Mouse (Mus musculus) small intestine, adult 2 months (tissue): Measurements from ENCODE around the gene Wwtr1. TPM values are rescaled to one million over a fixed set of nuclear protein-coding genes. Genes with fewer than 3 reads are reported as not detected.

Experiments
- H3K27ac ChIP-seq: fragments of 200-500 bp; 2 replicates; pipeline ENCODE4 v1.5.1; 2012; ENCODE audit warnings: low read depth, low read length, control low read depth, inconsistent platforms; ENCODE audit not compliant: insufficient read depth
- H3K27me3 ChIP-seq: fragments of 200-500 bp; 2 replicates; pipeline ENCODE4 v1.6.1; 2012; ENCODE audit warnings: mild to moderate bottlenecking, moderate library complexity, low read length, inconsistent platforms; ENCODE audit not compliant: control insufficient read depth, insufficient read depth
- H3K36me3 ChIP-seq: fragments of 200-500 bp; 2 replicates; pipeline ENCODE4 v1.6.1; 2012; ENCODE audit warnings: mild to moderate bottlenecking, low read length, control low read depth, inconsistent platforms; ENCODE audit not compliant: control insufficient read depth, insufficient read depth
- H3K4me1 ChIP-seq: fragments of 200-500 bp; 2 replicates; pipeline ENCODE4 v1.6.1; 2012; ENCODE audit warnings: low read length, inconsistent platforms, mixed read lengths; ENCODE audit not compliant: control insufficient read depth, insufficient read depth, insufficient read length
- H3K4me3 ChIP-seq: fragments of 200-500 bp; 2 replicates; pipeline ENCODE4 v1.5.1; 2012; ENCODE audit warnings: low read depth, mild to moderate bottlenecking, control low read depth, inconsistent platforms, low read length, moderate library complexity
- CTCF ChIP-seq: fragments of 200-500 bp; IDR thresholded peaks from 2 replicates; pipeline ENCODE4 v1.5.1; 2012; ENCODE audit warnings: low read depth, mild to moderate bottlenecking, control low read depth, inconsistent platforms, low read length, moderate library complexity, mixed read lengths; ENCODE audit not compliant: insufficient replicate concordance, insufficient read length; ENCODE audit errors: extremely low read depth
- POLR2A ChIP-seq: fragments of 200-500 bp; IDR thresholded peaks from 2 replicates; pipeline ENCODE4 v1.6.1; 2012; ENCODE audit warnings: low read depth, mild to moderate bottlenecking, control low read depth, inconsistent platforms, low read length, moderate library complexity
- WGBS: fragments of 180-500 bp; shearing (Covaris S2); methylation state at CpG from one replicate; pipeline ENCODE4 v1.1.7; 2018; 5-methylcytosine and 5-hydroxymethylcytosine counted together
- polyA plus RNA-seq: library from polyadenylated mRNA; depleted of rRNA; stranded (reverse); fragments of >200 nt; gene quantifications from 2 replicates; pipeline ENCODE4 v1.2.3, GENCODE M21; 2012

The Wwtr1 gene
- polyA plus RNA-seq, 1 experiment: 5.4 TPM

GRCm38 (mm10) chr3:57557408-57557807, 18.3 kb downstream of the Wwtr1 start:
- Histone ChIP-seq H3K36me3 (no peaks in the 10 kb centered on the region), H3K4me1 (no peaks in the 10 kb centered on the region), H3K27me3 (no peaks in the 10 kb centered on the region), H3K27ac (no peak overlapping the region), H3K4me3 (no peak overlapping the region)
- 83% methylated on average over 4 of the region's 4 CpGs for WGBS
- TF ChIP-seq CTCF (no peak), POLR2A (no peak)

- WGBS: 48% methylated on average over 3 of the region's 3 CpGs
- H3K4me1 ChIP-seq: no peaks in the 10 kb centered on the region
- H3K27me3 ChIP-seq: no peaks in the 10 kb centered on the region
- no peak overlapping the region for H3K27ac ChIP-seq
- TF ChIP-seq POLR2A (no peak), CTCF (no peak)
- H3K4me3 ChIP-seq: no peak overlapping the region
- no peaks in the 10 kb centered on the region for H3K36me3 ChIP-seq
Observed at GRCm38 (mm10) chr3:57555560-57555959, 20.1 kb downstream of the Wwtr1 start.

GRCm38 (mm10) chr3:57554890-57555239, 20.8 kb downstream of the Wwtr1 start:
- H3K4me3 ChIP-seq: no peak overlapping the region
- TF ChIP-seq CTCF (no peak), POLR2A (no peak)
- WGBS: 56% methylated on average over 3 of the region's 3 CpGs
- no peaks in the 10 kb centered on the region for H3K4me1 ChIP-seq
- H3K36me3 ChIP-seq: no peaks in the 10 kb centered on the region
- no peak overlapping the region for H3K27ac ChIP-seq
- no peaks in the 10 kb centered on the region for H3K27me3 ChIP-seq

- Histone ChIP-seq H3K36me3 (no peaks in the 10 kb centered on the region), H3K27me3 (no peaks in the 10 kb centered on the region), H3K4me1 (no peaks in the 10 kb centered on the region), H3K4me3 (no peak overlapping the region), H3K27ac (no peak overlapping the region)
- 83% methylated on average over 10 of the region's 10 CpGs for WGBS
- TF ChIP-seq POLR2A (no peak), CTCF (no peak)
Observed at GRCm38 (mm10) chr3:57554124-57554889, 21.4 kb downstream of the Wwtr1 start.

GRCm38 (mm10) chr3:57553108-57553507, 22.6 kb downstream of the Wwtr1 start:
- no peak overlapping the region for H3K4me3 ChIP-seq
- no peaks in the 10 kb centered on the region for H3K27me3 ChIP-seq
- H3K36me3 ChIP-seq: no peaks in the 10 kb centered on the region
- no peak for TF ChIP-seq CTCF
- no peak for TF ChIP-seq POLR2A
- H3K27ac ChIP-seq: no peak overlapping the region
- H3K4me1 ChIP-seq: no peaks in the 10 kb centered on the region
- WGBS: 80% methylated on average over 5 of the region's 5 CpGs

- no peak overlapping the region for H3K27ac ChIP-seq
- WGBS: 78% methylated on average over 2 of the region's 2 CpGs
- H3K27me3 ChIP-seq: no peaks in the 10 kb centered on the region
- TF ChIP-seq POLR2A: no peak
- TF ChIP-seq CTCF: no peak
- H3K4me3 ChIP-seq: no peak overlapping the region
- no peaks in the 10 kb centered on the region for H3K36me3 ChIP-seq
- H3K4me1 ChIP-seq: no peaks in the 10 kb centered on the region
Observed at GRCm38 (mm10) chr3:57551210-57551609, 24.5 kb downstream of the Wwtr1 start.

GRCm38 (mm10) chr3:57550468-57551185, 25.1 kb downstream of the Wwtr1 start:
- Histone ChIP-seq H3K36me3 (no peaks in the 10 kb centered on the region), H3K4me3 (no peak overlapping the region), H3K27ac (no peak overlapping the region), H3K27me3 (no peaks in the 10 kb centered on the region), H3K4me1 (no peaks in the 10 kb centered on the region)
- WGBS: 68% methylated on average over 5 of the region's 5 CpGs
- TF ChIP-seq CTCF (no peak), POLR2A (no peak)

- no peak overlapping the region for H3K4me3 ChIP-seq
- 66% methylated on average over 9 of the region's 9 CpGs for WGBS
- no peaks in the 10 kb centered on the region for H3K4me1 ChIP-seq
- 0 out of 2 replicates have a peak overlapping the region, but pooled peaks have one; percentile 15 for H3K27ac ChIP-seq
- no peak for TF ChIP-seq CTCF
- H3K36me3 ChIP-seq: no peaks in the 10 kb centered on the region
- H3K27me3 ChIP-seq: no peaks in the 10 kb centered on the region
Observed at GRCm38 (mm10) chr3:57544154-57544553, 31.6 kb downstream of the Wwtr1 start.
